Mouse (Mus musculus): ENCODE results near the gene Wdr35. TPM values are rescaled to one million over a fixed set of nuclear protein-coding genes. Genes with fewer than 3 reads are reported as not detected.

Wdr35 gene
- total and polyA plus RNA-seq, 3 experiments = 0.75 to 23.1 (median 9.0) TPM

DNA sequence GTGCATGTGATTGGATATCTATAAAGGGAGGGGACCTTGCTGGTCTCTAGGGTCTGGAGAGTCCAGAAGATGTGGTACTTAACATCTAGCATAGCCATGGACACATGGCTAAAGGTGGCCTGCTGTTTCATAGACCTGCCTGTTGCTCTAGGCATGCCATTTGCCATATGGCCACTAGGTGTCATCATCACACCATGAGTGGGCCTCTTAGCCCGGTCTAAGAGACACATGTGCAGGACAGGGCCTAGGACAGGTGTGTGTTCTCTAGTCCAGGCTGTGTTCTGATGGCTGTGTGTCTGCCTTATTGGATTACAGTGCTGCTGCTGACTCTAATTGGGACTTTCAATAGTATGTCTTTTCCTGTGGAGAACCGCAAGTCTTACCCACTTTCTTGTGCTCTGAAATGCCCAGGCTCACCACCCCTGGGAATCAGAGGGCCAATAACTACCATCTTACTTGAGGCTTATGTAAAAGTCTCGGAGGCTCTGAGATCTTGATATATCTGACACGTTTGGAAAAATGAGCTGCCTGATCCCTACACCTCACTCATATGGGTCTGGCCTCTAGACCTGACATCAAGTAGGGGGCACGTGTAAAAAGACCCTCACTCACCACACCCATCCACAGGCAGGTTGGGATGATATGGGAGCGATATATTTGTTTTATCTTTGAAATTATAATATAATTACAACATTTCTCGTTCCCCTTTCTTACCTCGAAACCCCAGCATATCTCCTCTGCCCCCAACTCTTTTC, 78.6 kb downstream of the Wdr35 start:
- DNase-seq = peak; percentile 75

DNA sequence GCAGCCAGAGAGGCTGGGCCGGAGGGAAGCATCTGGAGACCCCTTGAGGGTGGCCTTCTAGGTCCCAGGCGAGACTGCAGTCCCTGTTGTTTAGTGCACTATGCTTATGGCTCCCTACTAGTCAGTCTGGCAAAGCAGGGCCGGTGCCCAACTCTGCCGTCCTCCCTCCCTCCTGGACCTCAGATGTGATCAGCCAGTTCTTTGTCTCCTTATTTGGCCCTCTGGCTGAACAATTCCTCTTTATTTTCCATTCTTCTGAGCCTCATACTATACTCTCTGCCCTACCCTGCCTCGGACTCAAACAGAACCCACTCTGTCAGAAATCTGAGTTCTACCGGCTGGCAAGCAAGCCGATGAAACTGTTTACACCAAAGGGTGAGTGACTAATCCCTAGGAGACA, 79.7 kb downstream of the Wdr35 start:
- DNase-seq = no peak

DNA sequence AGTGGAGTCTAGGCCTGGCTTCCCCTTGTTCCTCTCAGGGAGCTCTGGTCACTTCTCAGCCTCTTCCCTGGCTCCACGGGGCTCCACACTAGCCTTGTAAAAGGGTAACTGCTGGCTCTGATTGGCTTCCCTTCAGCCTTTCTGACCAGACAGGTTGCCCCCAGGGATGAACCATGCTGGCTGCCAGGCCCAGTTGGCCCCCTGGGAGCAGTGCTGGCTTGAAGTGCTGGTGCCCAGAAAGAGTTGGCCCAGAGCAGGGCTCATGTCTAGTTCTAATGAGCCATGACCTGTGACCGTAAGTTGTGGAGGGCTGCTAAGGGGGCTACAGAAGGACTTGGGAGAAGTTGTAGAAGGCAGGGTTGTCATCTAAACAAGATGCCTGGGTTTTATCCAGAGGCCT, 80.3 kb downstream of the Wdr35 start:
- DNase-seq = peak; percentile 21

DNA sequence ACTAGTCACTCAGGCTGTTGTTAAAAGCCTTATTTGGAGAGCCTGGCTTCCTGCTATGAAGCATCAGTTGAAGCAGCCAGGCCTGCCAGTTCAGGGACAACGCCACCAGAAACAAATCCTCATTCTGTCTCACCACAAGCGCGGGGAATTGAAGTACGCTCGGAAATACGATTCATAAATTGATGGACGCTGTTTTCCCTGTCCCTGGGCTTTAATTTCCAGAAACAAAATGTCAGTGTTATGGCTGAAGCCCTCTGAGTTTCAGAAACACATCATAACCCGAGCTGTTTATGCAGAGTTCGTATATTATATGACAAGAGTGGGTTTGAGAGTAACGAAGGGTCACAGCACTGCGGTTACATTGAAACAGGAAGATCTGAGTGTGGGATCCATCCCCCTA, 81.6 kb downstream of the Wdr35 start:
- no peak for DNase-seq

DNA sequence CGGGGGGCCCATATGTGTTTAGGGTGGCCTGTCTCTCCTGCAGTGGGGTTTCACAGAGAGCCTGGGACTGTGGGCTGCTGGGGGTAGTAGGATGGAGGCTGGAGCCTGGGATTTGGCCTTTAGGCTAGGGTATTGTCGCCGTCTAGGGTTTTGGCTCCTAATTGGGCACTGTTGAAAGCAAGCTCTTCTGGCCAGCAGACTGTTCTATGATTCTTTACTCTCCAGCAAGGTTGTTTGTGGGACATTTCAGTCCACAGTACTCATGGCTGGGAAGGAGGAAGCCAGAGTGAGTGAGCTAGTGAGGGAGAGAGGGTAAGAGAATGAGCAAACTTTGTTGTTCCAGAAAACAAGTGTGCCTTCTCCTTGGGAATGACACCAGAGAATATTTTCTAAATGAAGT, 85.8 kb downstream of the Wdr35 start:
- no peak for DNase-seq

DNA sequence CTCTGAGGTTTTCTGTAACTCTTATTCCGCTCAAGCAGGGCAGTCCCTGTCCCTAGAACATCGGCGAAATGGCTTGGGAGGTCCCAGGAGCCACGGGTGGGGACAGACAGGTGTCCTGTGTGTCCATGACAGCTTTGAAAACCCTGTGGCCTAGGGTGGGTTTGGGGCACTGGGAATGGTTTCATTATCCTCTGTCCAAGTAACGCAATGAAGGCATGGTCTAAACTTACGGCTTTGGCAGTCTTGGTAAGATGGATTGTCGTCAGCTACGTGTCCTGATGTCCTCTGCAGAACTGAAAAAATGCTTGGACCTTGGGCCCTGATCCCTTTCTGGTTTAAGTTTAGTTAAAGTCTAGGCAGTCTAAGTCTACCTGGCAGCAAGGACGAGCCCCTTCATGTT, 86.3 kb downstream of the Wdr35 start:
- no peak for DNase-seq

DNA sequence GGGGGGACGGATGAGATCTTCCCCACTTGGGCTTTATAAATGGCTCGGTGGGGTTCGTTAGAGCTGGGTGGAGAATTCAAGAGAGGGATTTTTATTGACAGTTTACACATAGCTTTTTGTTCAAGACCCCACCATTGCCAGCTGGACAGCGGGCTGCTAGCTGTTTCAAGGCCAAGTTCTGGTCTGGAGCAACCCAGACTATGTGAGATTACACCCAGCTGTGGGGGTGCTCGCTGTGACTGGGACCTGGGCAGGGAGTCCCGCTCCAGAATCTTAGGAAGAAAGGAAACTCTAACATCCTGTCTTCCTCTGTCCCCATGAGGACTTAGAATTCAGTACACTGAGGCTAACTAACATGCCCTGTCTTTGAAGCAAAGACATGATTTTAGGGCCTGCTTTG, 89.9 kb downstream of the Wdr35 start:
- no peak for DNase-seq

DNA sequence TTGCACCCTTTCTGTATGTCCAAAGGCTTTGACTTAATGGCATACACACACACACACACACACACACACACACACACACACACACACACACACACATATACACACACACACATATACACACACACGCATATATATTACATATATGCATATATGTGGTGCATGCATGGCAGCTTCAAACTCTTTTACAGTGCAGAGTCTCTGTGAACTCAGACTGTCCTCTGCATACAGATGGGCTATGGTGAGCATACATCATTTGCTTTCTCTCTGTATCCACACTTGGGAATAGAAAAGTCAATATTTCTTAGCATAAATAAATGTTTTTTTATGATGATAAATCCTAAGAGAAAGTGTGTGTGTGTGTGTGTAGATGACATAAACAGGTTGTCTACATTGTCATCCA, 97.4 kb downstream of the Wdr35 start:
- DNase-seq = no peak

DNA sequence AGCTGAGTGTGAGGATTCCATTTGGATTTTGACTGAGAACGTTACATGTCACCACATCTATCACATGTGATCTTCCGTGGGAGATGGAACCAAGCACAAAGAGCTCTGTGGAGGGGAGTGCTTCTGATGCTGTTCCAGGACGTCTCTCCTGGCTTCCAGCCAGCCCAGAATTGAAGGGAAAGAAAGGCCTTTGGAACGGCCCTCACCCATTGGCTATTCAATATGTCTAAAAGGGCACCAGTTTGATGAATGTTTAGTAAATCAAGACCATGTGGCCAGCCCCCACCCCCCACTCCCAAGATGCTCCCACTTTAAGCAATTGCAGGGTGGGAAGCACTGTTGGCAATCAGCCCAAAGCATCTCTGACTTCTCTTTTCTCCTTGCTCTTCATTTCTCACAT, 97.8 kb downstream of the Wdr35 start:
- DNase-seq = no peak

DNA sequence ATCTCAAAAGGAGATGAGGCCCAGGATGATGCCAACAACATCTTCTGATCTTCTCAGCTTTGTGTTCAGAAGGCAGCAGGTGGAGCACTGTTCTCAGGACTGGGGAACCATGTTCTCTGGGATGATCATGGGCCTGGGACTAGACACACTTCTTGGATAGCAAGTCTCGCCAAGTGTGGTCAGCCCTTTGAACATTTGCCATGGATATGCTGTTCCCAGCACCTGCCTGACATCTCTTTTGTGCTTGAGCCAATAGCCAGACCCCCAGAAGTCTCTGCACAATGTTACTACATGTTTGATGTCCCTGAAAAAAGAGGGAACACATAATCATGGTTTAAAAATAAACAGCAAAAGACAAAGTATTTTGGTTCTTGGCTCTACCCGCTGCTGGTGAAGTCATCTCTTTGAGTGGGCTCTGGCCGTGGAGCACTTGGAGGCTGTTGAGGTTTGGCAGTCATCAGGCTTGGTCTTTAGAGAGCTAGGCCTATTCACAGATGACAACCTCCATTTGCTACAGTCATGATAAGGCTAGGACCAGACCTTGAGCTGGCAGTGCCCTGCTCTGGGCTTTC, 103.9 kb downstream of the Wdr35 start:
- no peak for DNase-seq

Other genes starting within 250 kb of the Wdr35 start
- gene Sdc1, start 202.6 kb upstream of the Wdr35 start, total RNA-seq (2021) = 10 to 100 TPM; 14.0 to 20.9 TPM
- 16.4 and 18.0 TPM in 2 replicates for gene Sdc1, start 202.6 kb upstream of the Wdr35 start, polyA plus RNA-seq (2012; rRNA removed)
- 100 to 1,000 TPM; 500 to 622 TPM for gene Laptm4a, start 52.2 kb upstream of the Wdr35 start, total RNA-seq (2021)
- gene Laptm4a, start 52.2 kb upstream of the Wdr35 start, polyA plus RNA-seq (2012; rRNA removed) = 243 and 281 TPM in 2 replicates
- gene Matn3, start 26.0 kb upstream of the Wdr35 start, total RNA-seq (2021) = not detected
- gene Matn3, start 26.0 kb upstream of the Wdr35 start, polyA plus RNA-seq (2012; rRNA removed) = not detected in 2 replicates
- gene Ttc32, start 56.1 kb downstream of the Wdr35 start, total RNA-seq (2021) = 10 to 100 TPM; 13.8 to 14.5 TPM
- 15.3 and 19.7 TPM in 2 replicates for gene Ttc32, start 56.1 kb downstream of the Wdr35 start, polyA plus RNA-seq (2012; rRNA removed)